Mouse (Mus musculus) gastrocnemius, postnatal 25 days (tissue): ENCODE measurements around the gene 1810037I17Rik. TPM values are rescaled to one million over a fixed set of nuclear protein-coding genes. Genes with fewer than 3 reads are reported as not detected.
A peak's percentile ranks its signal among the peaks of the same experiment; 100 is the strongest.
"Not testable (repeated sequence)": the region's sequence is repeated elsewhere in the genome, so short reads cannot be mapped to it uniquely, and the experiment has no call there.

Experiments
- DNase-seq: peaks from one replicate; pipeline ENCODE4 v3.0.0; 2022
- total RNA-seq, 2 experiments: library from RNA; stranded (reverse); gene quantifications; 1 replicate in 1 of 2; 2 replicates in 1 of 2; pipeline ENCODE4 v1.2.3; 2021

Gene 1810037I17Rik
- total RNA-seq, 2 experiments from 2014 or later, result 25.2 to 28.3 TPM

GRCm38 (mm10) chr3:122929723-122930122, 5.7 kb downstream of the 1810037I17Rik start:
- DNase-seq, result no peak

- no peak for DNase-seq
Observed at GRCm38 (mm10) chr3:122932466-122932865, 8.5 kb downstream of the 1810037I17Rik start.

GRCm38 (mm10) chr3:122937176-122937575, 13.2 kb downstream of the 1810037I17Rik start:
- DNase-seq, result not testable (repeated sequence)

GRCm38 (mm10) chr3:122939215-122939614, 15.2 kb downstream of the 1810037I17Rik start:
- DNase-seq, result peak; percentile 26

- DNase-seq, result no peak
Observed at GRCm38 (mm10) chr3:122943387-122943890, 19.4 kb downstream of the 1810037I17Rik start.

GRCm38 (mm10) chr3:122950129-122950528, 26.1 kb downstream of the 1810037I17Rik start:
- DNase-seq, result no peak

- no peak for DNase-seq
Observed at GRCm38 (mm10) chr3:122964301-122964700, 40.3 kb downstream of the 1810037I17Rik start.

GRCm38 (mm10) chr3:122968391-122968790, 44.4 kb downstream of the 1810037I17Rik start:
- DNase-seq, result no peak

- no peak for DNase-seq
Observed at GRCm38 (mm10) chr3:122972126-122972822, 48.3 kb downstream of the 1810037I17Rik start.

GRCm38 (mm10) chr3:122974833-122975232, 50.8 kb downstream of the 1810037I17Rik start:
- no peak for DNase-seq

- no peak for DNase-seq
Observed at GRCm38 (mm10) chr3:122975363-122975762, 51.4 kb downstream of the 1810037I17Rik start.

Other genes starting within 250 kb of the 1810037I17Rik start
- gene Pde5a, start 195.3 kb upstream of the 1810037I17Rik start, total RNA-seq, result 1 to 10 TPM; 2.3 to 3.0 TPM
- not detected for gene Fabp2, start 29.1 kb upstream of the 1810037I17Rik start, total RNA-seq
- gene Gm10959, start 4.8 kb upstream of the 1810037I17Rik start, total RNA-seq, result not detected
- gene Usp53, start 60.3 kb downstream of the 1810037I17Rik start, total RNA-seq, result 10 to 100 TPM in 1 of 2 experiments, 1 to 10 TPM in 1; 8.6 to 10.9 TPM
- gene Myoz2, start 110.8 kb downstream of the 1810037I17Rik start, total RNA-seq, result 100 to 1,000 TPM; 318 to 503 TPM